Mouse (Mus musculus): ENCODE results near the gene Serinc2. TPM values are rescaled to one million over a fixed set of nuclear protein-coding genes. Genes with fewer than 3 reads are reported as not detected.

The Serinc2 gene
- total and polyA plus RNA-seq, 3 experiments, result 0.08 to 0.20 TPM; not detected in 1

- no peak overlapping the region for H3K4me2 ChIP-seq (ENCODE audit: insufficient read depth, low read depth, poor library complexity, severe bottlenecking)
- H3K9me3 ChIP-seq (replicated peaks; ENCODE audit: low read length), result no peaks in the 10 kb centered on the region
- no peaks in the 10 kb centered on the region for H3K79me2 ChIP-seq (replicated peaks; ENCODE audit: control insufficient read depth, extremely low read depth, insufficient read depth, poor library complexity, severe bottlenecking)
- peaks cover 8% of the 10 kb centered on the region for H3K27me3 ChIP-seq (replicated peaks)
- peaks cover 0 to 18% of the 10 kb centered on the region in 2 experiments; a peak in 2 of 4 replicates for H3K4me1 ChIP-seq (ENCODE audit: control insufficient read depth in 1 of 2, insufficient read depth in 2 of 2)
- H3K36me3 ChIP-seq (replicated peaks in 1 of 2; ENCODE audit: control insufficient read depth in 1 of 2, insufficient read depth in 1 of 2, low read length in 1 of 2), result peaks cover 0 to 9% of the 10 kb centered on the region in 2 experiments
- no peak overlapping the region for H3K9ac ChIP-seq (ENCODE audit: insufficient read depth, low read depth)
- H3K4me3 ChIP-seq (replicated peaks in 1 of 3; ENCODE audit: low read depth in 2 of 3, low read length in 2 of 3, poor library complexity in 1 of 3), result no peak overlapping the region
- H3K27ac ChIP-seq (ENCODE audit: insufficient read depth, low read depth), result no peak overlapping the region
- TF ChIP-seq ZMIZ1 (IDR thresholded peaks at IDR 0.05; ENCODE audit: low read depth, low read length), result no peak
- TF ChIP-seq ZNF384 (IDR thresholded peaks at IDR 0.05; ENCODE audit: low read depth, low read length), result no peak
- no peak for TF ChIP-seq SMC3 (IDR thresholded peaks at IDR 0.05; ENCODE audit: low read depth, low read length)
- TF ChIP-seq JUN (IDR thresholded peaks at IDR 0.05; ENCODE audit: insufficient read depth, low read depth, low read length), result no peak
- no peak for TF ChIP-seq EP300 (IDR thresholded peaks at IDR 0.05; ENCODE audit: low read length)
- TF ChIP-seq MAFK (IDR thresholded peaks at IDR 0.05; ENCODE audit: insufficient replicate concordance, low read length), result no peak
- TF ChIP-seq MYC (IDR thresholded peaks at IDR 0.05; ENCODE audit: low read depth, low read length), result no peak
- TF ChIP-seq POLR2A (IDR thresholded peaks at IDR 0.05; ENCODE audit: low read depth, low read length), result no peak
- no peak for TF ChIP-seq POLR2AphosphoS2 (IDR thresholded peaks at IDR 0.05; ENCODE audit: low read depth, low read length)
- TF ChIP-seq RAD21 (IDR thresholded peaks at IDR 0.05; ENCODE audit: low read depth, low read length), result no peak
- TF ChIP-seq TBP (conservative IDR thresholded peaks at IDR 0.05; ENCODE audit: low read depth, low read length), result no peak
- no peak for TF ChIP-seq ZKSCAN1 (IDR thresholded peaks at IDR 0.05; ENCODE audit: borderline replicate concordance, low read depth, low read length)
- in situ Hi-C loops (cut with MboI; ENCODE audit: low pct_ligation_motif_present, low pct_unique_long_range_greater_than_20kb, low sequenced_read_pairs), result no loop called here
- DNase-seq (ENCODE audit: extremely low read depth), result no peak
- dilution Hi-C loops (cut with MboI; ENCODE audit: extremely low pct_ligation_motif_present, extremely low pct_unique_long_range_greater_than_20kb, low sequenced_read_pairs), result no loop called here
Measured at GRCm38 (mm10) chr4:130307851-130308230, 28.8 kb upstream of the Serinc2 start.

- Histone ChIP-seq H3K4me1 (ENCODE audit: control insufficient read depth in 1 of 2, insufficient read depth in 2 of 2) (peaks cover 0 to 19% of the 10 kb centered on the region in 2 experiments; a peak in 2 of 4 replicates), H3K27me3 (replicated peaks) (peaks cover 12% of the 10 kb centered on the region), H3K9ac (ENCODE audit: insufficient read depth, low read depth) (no peak overlapping the region), H3K79me2 (replicated peaks; ENCODE audit: control insufficient read depth, extremely low read depth, insufficient read depth, poor library complexity, severe bottlenecking) (no peaks in the 10 kb centered on the region), H3K27ac (ENCODE audit: insufficient read depth, low read depth) (no peak overlapping the region), H3K4me2 (ENCODE audit: insufficient read depth, low read depth, poor library complexity, severe bottlenecking) (no peak overlapping the region), H3K9me3 (replicated peaks; ENCODE audit: low read length) (no peaks in the 10 kb centered on the region), H3K36me3 (replicated peaks in 1 of 2; ENCODE audit: control insufficient read depth in 1 of 2, insufficient read depth in 1 of 2, low read length in 1 of 2) (peaks cover 0 to 2% of the 10 kb centered on the region in 2 experiments), H3K4me3 (replicated peaks in 1 of 3; ENCODE audit: low read depth in 2 of 3, low read length in 2 of 3, poor library complexity in 1 of 3) (no peak overlapping the region)
- in situ Hi-C loops (cut with MboI; ENCODE audit: low pct_ligation_motif_present, low pct_unique_long_range_greater_than_20kb, low sequenced_read_pairs), result no loop called here
- no peak for TF ChIP-seq ZNF384 (IDR thresholded peaks at IDR 0.05; ENCODE audit: low read depth, low read length)
- no peak for TF ChIP-seq MXI1 (IDR thresholded peaks at IDR 0.05; ENCODE audit: low read depth, low read length)
- no peak for TF ChIP-seq KAT2A (IDR thresholded peaks at IDR 0.05; ENCODE audit: insufficient replicate concordance, low read length)
- TF ChIP-seq BHLHE40 (IDR thresholded peaks at IDR 0.05; ENCODE audit: low read depth, low read length), result no peak
- no peak for TF ChIP-seq SMC3 (IDR thresholded peaks at IDR 0.05; ENCODE audit: low read depth, low read length)
- no peak for TF ChIP-seq MAZ (IDR thresholded peaks at IDR 0.05; ENCODE audit: low read depth, low read length)
- TF ChIP-seq ELF1 (IDR thresholded peaks at IDR 0.05; ENCODE audit: low read depth, low read length), result no peak
- TF ChIP-seq NELFE (IDR thresholded peaks at IDR 0.05; ENCODE audit: low read depth, low read length), result no peak
- no peak for TF ChIP-seq MAX (IDR thresholded peaks at IDR 0.05; ENCODE audit: low read length)
- TF ChIP-seq PAX5 (IDR thresholded peaks at IDR 0.05; ENCODE audit: low read length), result no peak
- TF ChIP-seq ZKSCAN1 (IDR thresholded peaks at IDR 0.05; ENCODE audit: borderline replicate concordance, low read depth, low read length), result no peak
- no peak for TF ChIP-seq GABPA (IDR thresholded peaks at IDR 0.05; ENCODE audit: insufficient replicate concordance, low read depth, low read length)
- TF ChIP-seq UBTF (IDR thresholded peaks at IDR 0.05; ENCODE audit: low read depth, low read length), result no peak
- no peak for TF ChIP-seq POLR2AphosphoS2 (IDR thresholded peaks at IDR 0.05; ENCODE audit: low read depth, low read length)
- no peak for TF ChIP-seq ETS1 (conservative IDR thresholded peaks at IDR 0.05; ENCODE audit: low read depth, low read length)
- dilution Hi-C loops (cut with MboI; ENCODE audit: extremely low pct_ligation_motif_present, extremely low pct_unique_long_range_greater_than_20kb, low sequenced_read_pairs), result no loop called here
- no peak for DNase-seq (ENCODE audit: extremely low read depth)
Measured at GRCm38 (mm10) chr4:130306796-130307630, 28.0 kb upstream of the Serinc2 start.
